Mouse (Mus musculus) stomach, embryonic 14.5 days (tissue): ENCODE measurements around the gene Patl2. TPM values are rescaled to one million over a fixed set of nuclear protein-coding genes. Genes with fewer than 3 reads are reported as not detected.
"Not testable (repeated sequence)": the region's sequence is repeated elsewhere in the genome, so short reads cannot be mapped to it uniquely, and the experiment has no call there.

Experiments
- ATAC-seq: fragments of 200-750 bp; cut with Nextera tagmentation; 2 replicates; pipeline ENCODE4 v1.8.0; 2017; ENCODE audit warnings: low read depth, moderate TSS enrichment; ENCODE audit not compliant: insufficient number of reproducible peaks, insufficient read depth, low FRiP score
- H3K27ac ChIP-seq: fragments of 300-500 bp; sonication (generic); 2 replicates; pipeline ENCODE4 v1.5.1; 2014; ENCODE audit warnings: mild to moderate bottlenecking, low read length, moderate library complexity, mixed read lengths
- H3K27me3 ChIP-seq: fragments of 300-500 bp; sonication (generic); 2 replicates; pipeline ENCODE4 v1.6.1; 2014; ENCODE audit warnings: low read length, control low read depth, mixed read lengths; ENCODE audit not compliant: control insufficient read depth, insufficient read depth
- H3K36me3 ChIP-seq: fragments of 300-500 bp; sonication (generic); 2 replicates; pipeline ENCODE4 v1.6.1; 2014; ENCODE audit warnings: mild to moderate bottlenecking, control low read depth, low read length, moderate library complexity, mixed read lengths; ENCODE audit not compliant: control insufficient read depth, insufficient read depth
- H3K4me1 ChIP-seq: fragments of 300-500 bp; sonication (generic); 2 replicates; pipeline ENCODE4 v1.6.1; 2014; ENCODE audit warnings: low read length, control low read depth, mixed read lengths; ENCODE audit not compliant: control insufficient read depth, insufficient read depth
- H3K4me2 ChIP-seq: fragments of 300-500 bp; sonication (generic); replicated peaks from 2 replicates; pipeline ENCODE4 v1.6.1; 2014; ENCODE audit warnings: low read depth, low read length, control low read depth
- H3K4me3 ChIP-seq: fragments of 300-500 bp; sonication (generic); 2 replicates; pipeline ENCODE4 v1.5.1; 2014; ENCODE audit warnings: low read depth, low read length, control low read depth
- H3K9ac ChIP-seq: fragments of 300-500 bp; sonication (generic); replicated peaks from 2 replicates; pipeline ENCODE4 v1.6.1; 2014; ENCODE audit warnings: low read depth, mild to moderate bottlenecking, control low read depth, low read length, moderate library complexity, mixed read lengths
- H3K9me3 ChIP-seq: fragments of 300-500 bp; sonication (generic); 2 replicates; pipeline ENCODE4 v1.6.1; 2016; ENCODE audit warnings: low read depth, low read length, control low read depth; ENCODE audit not compliant: control insufficient read depth
- WGBS: fragments of 180-500 bp; shearing (Covaris S2); extraction: QIAGEN DNeasy Blood & Tissue Kit; methylation state at CpG from one replicate; pipeline ENCODE4 v1.1.7; 2014; 5-methylcytosine and 5-hydroxymethylcytosine counted together
- polyA plus RNA-seq: library from polyadenylated mRNA; unstranded; fragments of >200 nt; fragmentation: Nextera tagmentation; extraction: Ambion mirVana; gene quantifications from 2 replicates; pipeline ENCODE4 v1.2.1, GENCODE M21; 2014

Patl2 gene
- polyA plus RNA-seq, 1 experiment from 2014 or later: not detected

GRCm38 (mm10) chr2:122222272-122222671, 36.3 kb upstream of the Patl2 start:
- no peak overlapping the region for H3K4me3 ChIP-seq
- no peak overlapping the region for H3K9ac ChIP-seq
- H3K27ac ChIP-seq: no peak overlapping the region
- no peak overlapping the region for H3K4me2 ChIP-seq
- H3K9me3 ChIP-seq: no peaks in the 10 kb centered on the region
- no peaks in the 10 kb centered on the region for H3K36me3 ChIP-seq
- WGBS: 51% methylated on average over 5 of the region's 5 CpGs
- ATAC-seq: no peak
- no peaks in the 10 kb centered on the region for H3K4me1 ChIP-seq
- H3K27me3 ChIP-seq: no peaks in the 10 kb centered on the region

GRCm38 (mm10) chr2:122221798-122222197, 35.8 kb upstream of the Patl2 start:
- H3K4me2 ChIP-seq: no peak overlapping the region
- no peak overlapping the region for H3K9ac ChIP-seq
- 28% methylated on average over 5 of the region's 5 CpGs for WGBS
- H3K36me3 ChIP-seq: no peaks in the 10 kb centered on the region
- no peak overlapping the region for H3K4me3 ChIP-seq
- ATAC-seq: no peak
- H3K4me1 ChIP-seq: no peaks in the 10 kb centered on the region
- no peaks in the 10 kb centered on the region for H3K9me3 ChIP-seq
- H3K27me3 ChIP-seq: no peaks in the 10 kb centered on the region
- H3K27ac ChIP-seq: no peak overlapping the region

- Histone ChIP-seq H3K9ac (no peak overlapping the region), H3K4me2 (no peak overlapping the region), H3K27me3 (no peaks in the 10 kb centered on the region), H3K9me3 (no peaks in the 10 kb centered on the region), H3K4me1 (no peaks in the 10 kb centered on the region), H3K27ac (no peak overlapping the region), H3K36me3 (no peaks in the 10 kb centered on the region), H3K4me3 (no peak overlapping the region)
- 37% methylated on average over 4 of the region's 4 CpGs for WGBS
- no peak for ATAC-seq
Observed at GRCm38 (mm10) chr2:122221378-122221777, 35.4 kb upstream of the Patl2 start.

- no peak overlapping the region for H3K4me3 ChIP-seq
- 71% methylated on average over 2 of the region's 2 CpGs for WGBS
- no peak for ATAC-seq
Observed at GRCm38 (mm10) chr2:122218234-122218633, 32.2 kb upstream of the Patl2 start.

GRCm38 (mm10) chr2:122217075-122217474, 31.1 kb upstream of the Patl2 start:
- not testable (repeated sequence) for H3K36me3 ChIP-seq, H3K9me3 ChIP-seq, H3K9ac ChIP-seq, H3K4me2 ChIP-seq, H3K4me1 ChIP-seq, H3K27ac ChIP-seq, H3K27me3 ChIP-seq, ATAC-seq, H3K4me3 ChIP-seq
- 85% methylated on average over 4 of the region's 4 CpGs for WGBS

More at GRCm38 (mm10) chr2:122218234-122218633, 32.2 kb upstream of the Patl2 start:
- Histone ChIP-seq H3K9ac (no peak overlapping the region), H3K4me2 (no peak overlapping the region), H3K9me3 (no peaks in the 10 kb centered on the region), H3K4me1 (no peaks in the 10 kb centered on the region), H3K27me3 (no peaks in the 10 kb centered on the region), H3K36me3 (no peaks in the 10 kb centered on the region), H3K27ac (no peak overlapping the region)

- Histone ChIP-seq H3K27ac (no peak overlapping the region), H3K36me3 (no peaks in the 10 kb centered on the region), H3K9me3 (no peaks in the 10 kb centered on the region), H3K4me3 (no peak overlapping the region), H3K4me2 (no peak overlapping the region), H3K9ac (no peak overlapping the region), H3K27me3 (no peaks in the 10 kb centered on the region), H3K4me1 (no peaks in the 10 kb centered on the region)
- 57% methylated on average over 3 of the region's 3 CpGs for WGBS
- ATAC-seq: no peak
Observed at GRCm38 (mm10) chr2:122210534-122211228, 24.7 kb upstream of the Patl2 start.

GRCm38 (mm10) chr2:122206440-122207107, 20.6 kb upstream of the Patl2 start:
- Histone ChIP-seq H3K4me2 (no peak overlapping the region), H3K9me3 (no peaks in the 10 kb centered on the region), H3K4me1 (no peaks in the 10 kb centered on the region), H3K27ac (no peak overlapping the region), H3K27me3 (no peaks in the 10 kb centered on the region), H3K36me3 (no peaks in the 10 kb centered on the region), H3K4me3 (no peak overlapping the region), H3K9ac (no peak overlapping the region)
- peak; percentile 58; the same call in 1 of the 2 replicates for ATAC-seq
- 47% methylated on average over 2 of the region's 2 CpGs for WGBS

- no peak overlapping the region for H3K4me3 ChIP-seq
- ATAC-seq: no peak
- H3K27ac ChIP-seq: no peak overlapping the region
- no peaks in the 10 kb centered on the region for H3K27me3 ChIP-seq
- no peaks in the 10 kb centered on the region for H3K9me3 ChIP-seq
- no peaks in the 10 kb centered on the region for H3K4me1 ChIP-seq
- H3K9ac ChIP-seq: no peak overlapping the region
- no peaks in the 10 kb centered on the region for H3K36me3 ChIP-seq
- H3K4me2 ChIP-seq: no peak overlapping the region
- WGBS: 64% methylated on average over 1 of the region's 1 CpGs
Observed at GRCm38 (mm10) chr2:122201501-122201900, 15.5 kb upstream of the Patl2 start.
